Mouse (Mus musculus) urinary bladder, adult 2 months (tissue): ENCODE results near the gene Xrcc4. TPM values are rescaled to one million over a fixed set of nuclear protein-coding genes. Genes with fewer than 3 reads are reported as not detected.
"Not testable (repeated sequence)": the region's sequence is repeated elsewhere in the genome, so short reads cannot be mapped to it uniquely, and the experiment has no call there.

Experiments
- DNase-seq: peaks from one replicate; pipeline ENCODE4 v3.0.0; 2022; ENCODE audit warnings: low spot score
- polyA plus RNA-seq: library from polyadenylated mRNA; depleted of rRNA; stranded (reverse); fragments of >200 nt; gene quantifications from 2 replicates; pipeline ENCODE4 v1.2.3, GENCODE M21; 2012; rRNA removed

The Xrcc4 gene
- polyA plus RNA-seq: 10.4 and 11.3 TPM in 2 replicates

DNA sequence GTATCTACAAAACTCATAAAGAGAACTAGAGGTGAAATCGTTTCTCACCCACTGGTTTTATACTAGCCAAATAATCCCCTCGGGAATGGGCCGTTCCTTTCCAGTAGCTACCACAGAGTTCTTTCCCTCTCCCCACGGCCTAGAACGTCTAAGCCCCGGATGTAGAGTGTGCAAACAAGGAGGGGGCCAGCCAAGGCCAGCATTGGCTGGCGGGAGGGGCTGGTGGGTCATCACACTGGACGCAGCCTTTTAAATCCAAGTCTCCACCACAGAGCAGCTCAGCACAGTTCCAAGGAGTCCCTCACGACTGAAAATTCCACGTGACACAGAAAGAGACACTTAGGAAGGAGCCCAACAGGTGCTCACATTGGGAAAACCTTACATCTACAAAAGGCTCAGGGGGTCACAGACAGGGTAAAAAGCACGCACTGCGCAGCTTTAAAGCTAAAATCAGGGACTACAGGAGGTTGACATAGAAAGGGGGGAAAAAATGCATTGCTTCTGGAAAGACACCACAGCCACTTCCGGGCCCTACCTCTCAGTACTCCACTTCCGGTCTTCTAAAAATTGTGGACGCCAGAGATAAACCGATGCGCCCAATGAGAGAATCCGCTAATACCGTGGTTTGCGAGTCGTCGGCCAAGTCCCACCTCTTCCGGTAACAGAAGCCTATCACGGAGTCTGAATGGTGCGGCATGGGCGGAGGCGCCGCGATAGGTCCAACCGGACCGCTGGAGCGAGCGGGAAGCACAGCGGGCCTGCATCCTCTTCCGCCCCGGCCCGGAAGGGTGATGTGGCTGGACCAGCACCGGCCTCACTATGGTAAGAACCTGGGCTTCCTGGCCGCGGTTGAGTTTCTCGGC lies at the start of gene Xrcc4, which contains the start of gene Tmem167:
Gene Xrcc4, minus strand, starts transcription at position 647 of the 863 bp plus-strand sequence.
Gene Tmem167, plus strand, starts transcription at position 162 of the 863 bp plus-strand sequence.
- DNase-seq: peak; percentile 86

DNA sequence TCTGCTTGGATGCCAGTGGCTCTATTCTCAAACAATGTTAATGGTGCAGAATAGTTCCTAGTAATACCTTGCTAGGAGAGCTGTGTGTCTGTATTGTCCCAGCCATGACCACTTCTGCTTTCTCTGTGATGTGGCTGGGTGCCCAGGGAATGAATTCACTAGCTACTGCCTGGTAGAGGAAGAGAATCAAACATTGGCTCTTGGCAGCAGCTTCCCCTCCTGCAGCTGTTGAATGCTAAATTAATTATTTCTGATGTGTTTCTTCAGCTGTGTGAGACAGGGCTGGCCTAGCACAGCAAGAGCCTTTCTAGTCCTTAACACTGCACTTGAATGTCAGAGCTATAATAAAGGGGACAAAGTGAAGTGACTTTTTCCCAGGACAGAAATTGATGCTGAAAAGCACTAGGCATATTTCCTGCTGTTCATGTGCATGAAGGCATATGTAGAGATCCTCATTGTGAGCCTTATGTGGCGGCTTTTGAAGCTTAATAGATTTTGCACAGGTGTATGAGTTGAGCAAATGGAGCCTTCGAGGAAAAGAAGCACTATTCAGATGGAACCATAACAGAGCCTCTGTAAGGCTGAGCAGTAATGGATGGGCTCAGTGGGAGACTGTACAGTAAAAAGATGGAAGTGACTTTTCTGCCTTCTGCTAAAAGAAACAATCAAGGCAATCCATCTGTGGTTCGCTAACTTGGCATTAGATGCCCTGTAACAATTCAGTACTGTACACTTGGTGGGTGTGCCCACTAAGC lies 46.9 kb upstream of the Xrcc4 start:
- no peak for DNase-seq

DNA sequence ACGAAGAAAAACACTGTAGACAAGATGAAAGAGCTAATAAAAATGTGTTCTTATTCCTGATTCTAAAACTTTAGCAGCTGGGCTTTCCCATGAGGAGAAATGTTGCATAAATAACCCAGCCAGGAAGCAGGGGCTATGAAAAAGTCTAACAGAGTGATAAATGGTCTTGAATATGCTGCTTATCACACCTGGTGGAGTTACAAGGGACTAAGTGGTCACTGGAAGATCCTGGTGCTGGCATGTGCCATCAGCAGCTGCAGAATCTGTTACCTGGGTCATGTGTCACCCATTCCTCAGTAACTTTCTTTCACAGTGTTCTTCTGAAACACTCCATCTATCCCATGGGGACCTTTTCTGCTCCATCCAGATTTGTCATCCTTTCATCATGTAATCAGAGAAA lies 22.3 kb upstream of the Xrcc4 start:
- no peak for DNase-seq

DNA sequence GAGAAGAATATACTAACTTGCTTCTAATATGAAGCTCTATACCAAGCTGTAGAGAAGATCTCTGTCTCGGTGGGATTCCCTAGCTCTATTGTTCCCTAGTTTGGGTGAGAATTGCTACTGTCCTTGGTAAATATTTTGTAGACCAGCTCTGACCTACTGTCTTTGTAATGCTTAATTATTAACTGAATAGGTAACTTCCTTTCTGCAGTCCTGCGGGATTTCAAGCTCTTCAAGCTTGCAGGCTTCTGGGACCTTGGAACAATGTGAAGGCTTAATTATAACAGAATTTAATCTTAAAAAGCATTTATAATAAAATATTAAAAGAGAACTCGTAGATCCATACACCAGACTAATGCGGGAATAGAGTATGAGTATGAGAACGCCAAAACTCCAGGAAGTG lies 19.3 kb upstream of the Xrcc4 start:
- DNase-seq: not testable (repeated sequence)

DNA sequence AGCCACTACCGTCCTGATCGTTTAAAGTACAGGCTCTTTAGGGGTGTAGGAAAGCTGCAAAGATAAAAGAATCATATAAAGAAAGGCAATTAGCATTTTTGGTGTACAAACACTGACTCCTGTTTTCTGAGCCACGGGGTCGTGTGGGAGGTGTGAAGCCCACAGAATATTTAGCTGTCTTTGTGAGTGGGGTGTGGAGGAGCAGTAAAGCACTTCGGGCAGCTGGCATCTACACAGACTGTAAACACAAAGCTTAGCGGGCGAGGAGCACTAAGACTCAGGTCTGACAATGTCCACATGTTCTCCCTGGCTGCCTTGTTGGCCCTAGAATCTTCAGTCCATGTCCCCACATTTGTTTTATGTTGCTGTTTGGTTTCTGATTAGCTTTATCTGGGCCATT lies 16.7 kb upstream of the Xrcc4 start:
- DNase-seq: no peak

DNA sequence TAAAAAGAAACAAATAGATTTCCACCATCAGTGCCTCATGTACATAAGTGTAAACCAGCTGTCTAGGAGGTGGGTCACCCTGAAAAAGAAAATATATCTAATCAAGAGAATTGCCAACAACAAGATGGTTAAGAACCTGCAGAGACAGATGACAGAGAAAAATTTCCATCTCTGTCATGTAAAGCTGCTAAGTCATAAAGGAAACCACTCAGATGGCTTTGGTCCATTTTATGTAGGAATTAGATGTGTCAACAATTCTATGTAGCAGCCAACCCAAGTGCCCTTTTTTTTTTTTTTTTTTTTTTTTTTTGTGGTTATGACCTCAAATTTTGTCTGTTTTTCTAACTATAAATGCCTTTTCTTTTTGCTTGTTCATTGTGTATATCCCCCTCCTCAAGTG lies 12.1 kb upstream of the Xrcc4 start:
- no peak for DNase-seq

DNA sequence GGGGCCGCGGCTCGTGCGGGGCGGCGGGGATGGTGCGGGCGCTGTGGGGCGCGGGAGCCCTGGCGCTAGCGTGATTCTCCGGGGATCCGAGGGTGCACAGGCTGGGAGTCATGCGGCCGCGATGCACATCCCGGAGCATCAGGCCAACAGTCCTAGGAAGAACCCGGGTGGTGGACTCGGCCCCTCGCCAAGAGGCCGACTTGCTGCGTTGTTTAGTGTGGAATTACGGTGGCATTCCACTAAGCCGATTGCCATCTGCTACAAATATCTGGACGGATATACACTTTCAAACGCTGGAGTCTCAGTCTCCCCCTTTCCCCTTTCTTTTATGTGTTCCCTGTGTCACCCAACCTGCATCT lies 396 bp upstream of the Xrcc4 start:
- DNase-seq: no peak

DNA sequence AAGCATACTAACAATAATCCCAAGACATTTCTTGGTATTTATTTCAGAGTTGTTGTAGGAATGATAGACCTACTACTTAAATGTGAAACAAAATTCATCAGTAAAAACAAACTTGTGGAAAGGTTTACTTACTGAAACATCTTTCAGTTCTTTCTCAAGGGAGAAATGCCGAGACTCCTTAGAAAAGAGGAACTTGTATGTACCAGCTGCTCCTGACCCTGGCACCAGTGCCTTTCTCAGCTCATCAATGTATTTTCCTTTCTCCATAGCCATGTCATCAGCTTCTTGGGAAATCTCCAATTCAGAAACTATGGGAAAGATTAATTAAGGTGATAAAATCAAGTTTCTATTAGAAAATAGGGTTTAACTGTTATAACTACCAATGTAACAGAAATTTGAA lies 27.5 kb downstream of the Xrcc4 start:
- DNase-seq: no peak

DNA sequence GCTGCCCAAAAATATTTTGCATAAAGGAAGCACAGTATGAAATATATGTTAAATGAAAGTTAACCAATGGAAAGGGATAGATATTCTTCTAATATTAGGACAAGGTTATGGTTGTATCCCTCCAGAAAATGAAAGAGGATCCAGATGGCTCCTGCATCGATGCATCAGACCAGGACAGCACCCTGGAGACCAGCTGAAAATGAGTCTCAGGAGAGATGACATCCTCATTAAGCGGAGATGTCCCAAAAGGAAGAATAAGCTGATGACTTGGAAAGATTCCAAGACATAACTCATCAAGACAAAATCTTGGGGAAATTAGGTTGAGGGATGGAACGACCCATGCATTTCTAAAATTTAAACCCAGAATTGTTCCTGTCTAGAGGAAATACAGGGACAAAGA lies 37.0 kb downstream of the Xrcc4 start:
- no peak for DNase-seq

DNA sequence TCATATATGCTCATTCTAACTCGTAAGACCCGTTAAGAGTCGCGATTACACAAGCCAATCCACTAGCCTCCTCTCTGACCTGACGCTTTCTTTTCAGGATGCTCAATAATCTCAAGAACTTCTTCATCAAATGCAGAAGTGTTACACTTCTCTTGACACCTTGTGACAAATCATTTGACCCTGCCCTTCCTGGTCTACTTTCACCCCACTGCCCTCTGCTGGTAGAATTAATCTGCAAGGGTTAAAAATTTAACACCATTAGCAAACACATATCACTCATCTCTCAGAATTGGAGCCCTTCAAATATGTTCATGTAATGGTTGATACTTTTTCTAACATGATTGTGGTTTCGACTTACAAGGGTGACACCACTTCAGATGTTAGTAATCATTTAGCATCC lies 37.7 kb downstream of the Xrcc4 start:
- DNase-seq: no peak

DNA sequence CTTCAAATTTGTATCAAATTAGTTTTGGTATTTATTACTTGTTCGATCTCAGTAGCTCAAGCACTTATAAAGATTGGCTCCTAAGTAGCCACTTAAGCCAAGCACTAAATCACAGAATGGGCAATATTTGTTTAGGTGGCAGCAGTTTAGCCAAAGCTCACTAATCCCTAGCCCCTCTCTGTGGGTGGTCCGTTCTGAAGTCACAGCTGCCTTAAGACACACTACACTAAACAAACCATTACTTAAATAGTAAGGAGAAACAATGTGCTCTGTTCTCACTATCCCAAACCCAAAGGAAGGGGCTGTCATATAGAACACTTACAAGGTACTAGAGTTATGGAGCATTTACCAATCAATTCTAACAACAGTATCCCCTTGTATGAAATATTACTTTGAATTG lies 49.8 kb downstream of the Xrcc4 start:
- no peak for DNase-seq

DNA sequence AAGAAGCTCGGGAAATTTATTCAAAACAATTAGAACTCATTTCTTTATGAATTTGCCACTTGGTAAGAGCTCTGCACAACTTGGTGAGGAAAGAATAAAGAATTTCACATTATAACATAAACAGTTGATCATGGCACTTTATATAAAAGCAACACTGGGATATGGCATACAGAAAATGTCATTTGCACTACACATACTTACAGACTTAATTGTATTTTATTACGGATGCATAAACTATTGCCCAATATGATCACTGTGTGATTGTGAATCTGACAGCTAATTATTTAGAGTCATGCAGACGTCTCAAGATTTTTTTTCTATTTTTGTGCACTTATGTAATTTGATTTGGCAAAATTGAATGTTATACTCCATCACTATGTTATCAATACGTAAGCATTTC lies 56.4 kb downstream of the Xrcc4 start:
- DNase-seq: no peak

DNA sequence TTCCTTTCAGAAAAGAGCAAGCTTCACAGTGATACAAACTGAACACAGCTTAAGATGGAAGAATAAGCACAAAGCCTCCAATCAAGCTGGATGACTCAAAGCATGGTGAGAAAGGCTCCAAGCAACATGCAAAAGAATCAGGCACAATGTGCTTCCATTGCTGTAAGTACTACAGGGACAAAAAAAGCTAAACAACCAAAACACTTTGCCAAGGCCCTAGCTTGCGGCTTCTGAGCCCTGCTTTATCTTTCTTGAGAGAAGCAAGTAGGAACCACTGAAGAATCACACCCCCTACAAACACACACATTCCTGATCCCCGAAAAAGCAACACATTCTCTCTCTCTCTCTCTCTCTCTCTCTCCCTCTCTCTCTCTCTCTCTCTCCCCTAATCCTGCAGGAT lies 56.9 kb downstream of the Xrcc4 start:
- no peak for DNase-seq

DNA sequence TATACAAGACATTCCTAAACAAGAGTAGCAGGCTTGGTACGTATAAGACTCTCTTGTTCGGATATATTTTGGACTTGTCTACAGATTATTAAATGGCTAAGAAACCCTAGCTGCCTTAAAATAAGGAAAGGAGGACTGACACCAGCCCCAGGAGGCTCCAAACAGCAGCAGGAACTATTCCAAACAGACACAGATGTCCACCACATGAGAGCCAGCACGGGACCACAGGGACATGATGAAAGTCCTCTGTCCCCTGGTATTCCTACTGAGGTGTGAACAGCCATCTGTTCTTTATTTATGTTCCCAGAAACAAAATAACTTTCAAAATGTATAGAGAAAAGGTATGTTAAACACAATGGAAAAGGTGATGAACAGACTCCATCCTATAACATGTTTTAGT lies 58.5 kb downstream of the Xrcc4 start:
- DNase-seq: no peak

DNA sequence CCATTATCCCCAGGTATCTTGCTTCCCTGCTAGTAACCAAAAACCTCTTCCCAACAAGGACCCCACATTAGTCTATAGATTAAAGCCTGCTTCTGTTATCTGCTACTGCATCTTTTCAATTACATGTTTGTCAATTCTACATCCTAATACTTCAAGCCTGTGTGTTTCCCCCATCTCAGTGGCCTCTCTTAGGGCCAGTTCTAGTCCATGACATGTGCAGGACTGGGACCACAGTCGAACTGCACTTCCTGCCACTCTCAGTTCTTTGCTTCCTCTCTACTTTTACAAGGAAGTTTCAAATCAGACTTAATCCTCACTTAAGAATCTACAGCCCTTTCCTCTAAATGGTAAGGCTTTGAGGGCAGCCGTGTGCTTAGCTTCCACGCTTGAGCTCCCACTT lies 76.8 kb downstream of the Xrcc4 start:
- DNase-seq: no peak

DNA sequence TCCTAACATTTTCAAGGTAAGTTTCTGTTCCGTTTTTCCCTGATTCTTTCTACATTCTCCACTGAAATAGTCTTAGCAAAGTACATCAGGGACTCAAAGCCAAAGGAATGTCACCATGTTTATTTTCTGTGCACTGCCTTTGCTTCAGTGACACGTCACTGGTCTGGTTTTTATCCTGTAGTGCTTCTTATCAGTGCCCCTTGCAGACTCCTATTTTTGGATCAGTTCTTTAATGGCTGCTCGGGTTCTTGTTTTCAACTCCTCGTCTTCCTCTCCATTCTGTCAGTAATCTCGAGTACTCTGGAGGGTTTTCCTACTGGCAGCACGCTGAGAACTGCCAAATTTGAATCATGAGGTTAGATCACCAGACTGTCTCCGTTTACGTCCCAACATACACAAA lies 77.2 kb downstream of the Xrcc4 start:
- no peak for DNase-seq

DNA sequence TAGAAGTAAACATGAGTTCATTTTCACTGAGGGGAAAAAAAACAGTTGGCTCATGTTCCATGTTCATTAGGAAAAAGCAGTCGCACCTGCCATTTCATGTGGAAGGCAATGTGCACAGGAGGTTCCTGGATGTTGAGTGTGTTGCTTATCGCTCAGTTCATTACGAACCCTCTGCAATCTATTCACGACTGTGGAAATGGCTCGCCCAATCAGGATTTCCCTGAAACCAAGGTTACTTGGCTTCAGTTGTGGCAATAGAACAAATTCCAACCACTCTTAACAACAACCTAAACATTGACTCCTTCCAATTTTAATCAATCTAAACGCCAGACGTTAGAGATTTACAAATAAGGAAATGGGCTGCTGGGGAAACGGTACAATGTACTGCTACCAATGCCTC lies 78.3 kb downstream of the Xrcc4 start:
- DNase-seq: no peak

DNA sequence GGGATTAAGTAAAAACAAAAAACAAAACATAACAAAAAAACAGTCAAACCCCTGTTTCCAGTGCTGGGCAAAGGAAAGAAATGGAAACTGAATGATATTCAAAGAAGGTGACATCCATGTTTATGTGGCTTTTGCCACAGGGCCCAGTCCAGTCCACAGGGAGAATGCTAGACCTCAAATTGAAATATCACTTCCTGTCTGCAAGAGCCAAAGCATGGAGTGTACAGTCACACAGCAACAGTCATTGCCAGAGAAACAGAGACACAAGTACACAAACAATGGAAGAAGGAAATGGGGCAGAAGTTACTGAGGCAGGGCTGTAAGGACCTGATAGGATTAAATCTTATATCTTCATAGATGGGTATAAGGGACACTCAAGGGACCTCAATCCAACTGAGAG lies 79.6 kb downstream of the Xrcc4 start:
- no peak for DNase-seq

DNA sequence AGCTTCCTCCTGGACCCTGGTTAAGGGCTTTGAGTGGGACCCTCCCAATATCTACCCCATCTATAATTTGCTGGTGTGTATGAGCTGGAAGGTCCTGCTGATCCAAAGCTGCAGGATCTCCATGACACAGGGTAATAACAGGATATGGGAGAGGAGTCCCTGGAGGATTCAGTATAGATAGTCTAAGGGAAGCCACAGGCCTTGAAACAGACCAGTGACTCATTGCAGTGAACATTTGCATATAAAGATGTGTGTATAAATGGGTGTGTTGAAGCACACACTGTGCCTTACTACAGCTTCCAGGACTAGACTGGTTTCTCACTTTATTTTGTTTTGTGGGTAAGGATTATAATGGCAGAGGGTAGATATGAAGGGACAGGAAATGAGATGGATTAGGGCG lies 83.8 kb downstream of the Xrcc4 start:
- no peak for DNase-seq

DNA sequence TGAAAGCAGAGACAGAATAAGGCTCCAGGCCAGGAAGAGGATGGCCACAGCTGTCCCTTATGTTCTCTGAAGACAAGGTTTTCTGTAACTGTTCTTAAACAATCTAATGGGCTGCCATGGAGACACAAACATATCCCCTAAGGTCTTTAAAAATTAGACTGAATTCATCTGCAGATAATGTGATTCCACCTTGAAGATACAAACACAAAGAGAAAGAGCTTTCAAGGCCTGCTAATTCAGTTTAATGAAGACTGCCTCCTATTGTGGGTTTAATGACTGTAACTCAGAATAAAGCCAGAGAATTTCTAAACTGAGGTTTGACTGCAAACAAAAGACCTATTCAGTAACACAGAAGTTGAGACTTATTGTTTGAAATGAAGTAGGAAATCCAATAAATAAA lies 91.9 kb downstream of the Xrcc4 start:
- no peak for DNase-seq

DNA sequence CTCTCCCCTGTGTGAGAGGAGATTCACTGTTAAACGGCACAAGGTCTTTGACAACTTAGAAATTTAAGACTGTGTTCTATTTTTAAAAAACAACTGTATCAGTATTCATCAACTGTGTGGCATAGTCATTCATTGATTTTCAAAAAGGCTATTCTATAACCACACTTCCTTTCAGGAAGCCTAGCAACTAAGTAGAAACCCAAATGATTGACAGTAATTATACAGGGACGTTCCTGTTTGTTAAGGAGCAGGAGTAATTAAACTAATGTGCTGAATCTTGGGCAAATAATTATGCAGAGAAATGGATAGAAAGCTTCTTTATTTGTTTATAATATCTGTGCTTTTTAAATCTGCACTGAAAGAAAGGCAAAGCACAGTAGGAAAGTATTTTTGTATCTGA lies 103.3 kb downstream of the Xrcc4 start:
- DNase-seq: no peak

DNA sequence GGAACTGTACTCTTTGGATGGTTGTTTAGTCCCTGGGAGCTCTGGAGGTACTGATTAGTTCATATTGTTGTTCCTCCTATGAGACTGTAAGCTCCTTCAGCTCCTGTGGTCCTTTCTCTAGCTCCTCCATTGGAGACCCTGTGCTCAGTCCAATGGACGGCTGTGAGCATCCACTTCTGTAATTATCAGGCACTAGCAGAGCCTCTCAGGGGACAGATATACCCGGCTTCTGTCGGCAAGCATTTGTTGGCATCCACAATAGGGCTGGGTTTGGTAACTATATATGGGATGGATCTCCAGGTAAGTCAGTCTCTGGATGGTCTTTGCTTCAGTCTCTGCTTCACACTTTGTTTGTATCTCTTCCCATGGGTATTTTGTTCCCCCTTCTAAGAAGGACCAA lies 118.5 kb downstream of the Xrcc4 start:
- no peak for DNase-seq

DNA sequence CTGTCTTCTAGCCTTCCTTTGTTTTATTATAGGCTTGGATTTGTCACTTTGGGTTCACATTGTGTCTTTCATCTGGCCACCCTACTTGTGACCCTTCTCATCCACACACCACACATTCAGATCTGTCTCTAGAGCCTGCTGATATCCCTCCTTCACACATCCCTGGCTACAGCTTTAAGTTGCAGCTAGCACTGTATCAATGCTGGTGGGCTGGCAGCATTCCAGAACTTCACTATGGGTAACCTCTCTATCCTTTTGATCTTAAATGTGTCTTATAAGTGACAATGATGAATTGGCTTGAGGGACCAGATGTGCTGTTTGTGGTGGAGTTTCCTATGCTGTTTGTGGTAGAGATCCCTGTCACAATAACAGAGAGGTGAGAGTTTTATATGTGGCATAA lies 120.7 kb downstream of the Xrcc4 start:
- DNase-seq: no peak
